Mouse (Mus musculus): Measurements from ENCODE around the gene Ank.

Gene Ank

GRCm38 (mm10) chr15:27630601-27631383 is 164.3 kb downstream of the Ank start, which contains the start of gene Otulin:
Otulin (minus strand) TSS chr15:27630693.
- in situ Hi-C loops (cut with MboI, MseI): no loop called here

- in situ Hi-C loops (cut with MboI, MseI): no loop called here
Measured at GRCm38 (mm10) chr15:27633941-27634900, 167.7 kb downstream of the Ank start.

GRCm38 (mm10) chr15:27641171-27641570 is 174.7 kb downstream of the Ank start:
- in situ Hi-C loops (cut with MboI, MseI): loop anchor here (10.0 kb wide), 1 partner anchor 544 kb away; no protein-coding TSS in a partner anchor

- in situ Hi-C loops (cut with MboI, MseI): loop anchor here (10.0 kb wide), 1 partner anchor 542 kb away; no protein-coding TSS in a partner anchor
Measured at GRCm38 (mm10) chr15:27642895-27643294, 176.4 kb downstream of the Ank start.

Measured in regulatory T cell (primary cell).